Mouse (Mus musculus): ENCODE measurements around the gene Crat.

- TF ChIP-seq CTCF (IDR thresholded peaks at IDR 0.05; ENCODE audit: low read depth) (peak; percentile 89), EP300 (IDR thresholded peaks at IDR 0.05; ENCODE audit: low read depth) (no peak)
Measured at GRCm38 (mm10) chr2:30440701-30441517, 25.3 kb upstream of the Crat start.
